Mouse (Mus musculus) gastrocnemius, postnatal 36 days (tissue): Measurements from ENCODE around the gene Lmo2. TPM values are rescaled to one million over a fixed set of nuclear protein-coding genes. Genes with fewer than 3 reads are reported as not detected.

ENCODE experiments used
- DNase-seq, 2 experiments: peaks; one replicate each; pipeline ENCODE4 v3.0.0; 2022
- intact Hi-C: fragments of 180-260 bp; cut with DNase I; formaldehyde crosslinking; loops from one replicate; pipeline ENCODE4 v1.15.1; 2025
- total RNA-seq, 2 experiments: library from RNA; stranded (reverse); gene quantifications; 2 replicates each; pipeline ENCODE4 v1.2.3; 2021

Gene Lmo2
- total RNA-seq, 2 experiments from 2014 or later, result 5.3 to 5.4 TPM

DNA sequence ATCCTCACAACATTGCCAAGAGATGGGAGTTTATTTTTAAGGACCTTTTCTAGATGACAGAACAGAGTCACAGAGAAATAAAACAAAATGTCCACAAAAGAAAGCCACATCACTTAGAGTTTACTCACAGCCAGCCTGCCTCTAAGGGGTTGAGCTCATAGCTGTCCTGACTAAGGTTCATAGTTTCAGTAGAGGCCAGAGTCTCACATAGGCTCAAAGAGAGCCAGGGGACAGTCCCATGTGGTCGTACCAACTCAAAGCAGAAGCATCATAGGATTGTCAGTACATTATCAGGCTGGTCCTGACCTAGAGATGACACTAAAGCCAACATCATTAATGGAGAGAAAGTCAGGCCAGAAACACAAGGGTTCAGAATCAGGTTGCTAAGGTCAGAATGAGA, 19.2 kb upstream of the Lmo2 start:
- no peak for DNase-seq
- intact Hi-C loops, result no loop called here

DNA sequence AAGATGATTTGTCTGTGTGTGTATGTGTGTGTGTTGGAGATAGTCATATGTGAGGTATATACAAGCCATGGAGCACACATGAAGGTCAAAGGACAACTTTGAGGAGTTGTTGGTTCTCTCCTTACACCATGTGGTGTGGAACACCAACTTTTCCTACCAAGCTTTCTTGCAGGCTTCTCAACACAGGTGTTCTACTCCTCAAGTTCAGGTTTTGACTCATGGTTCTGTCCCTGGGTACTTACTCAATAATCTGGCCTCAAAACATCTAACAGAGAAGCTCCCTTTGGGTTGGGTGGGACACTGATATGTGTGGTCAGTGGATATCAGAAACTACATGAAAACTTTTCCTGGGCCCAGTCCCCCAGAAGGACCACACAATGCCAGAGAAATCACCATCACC, 18.8 kb upstream of the Lmo2 start:
- intact Hi-C loops, result no loop called here

DNA sequence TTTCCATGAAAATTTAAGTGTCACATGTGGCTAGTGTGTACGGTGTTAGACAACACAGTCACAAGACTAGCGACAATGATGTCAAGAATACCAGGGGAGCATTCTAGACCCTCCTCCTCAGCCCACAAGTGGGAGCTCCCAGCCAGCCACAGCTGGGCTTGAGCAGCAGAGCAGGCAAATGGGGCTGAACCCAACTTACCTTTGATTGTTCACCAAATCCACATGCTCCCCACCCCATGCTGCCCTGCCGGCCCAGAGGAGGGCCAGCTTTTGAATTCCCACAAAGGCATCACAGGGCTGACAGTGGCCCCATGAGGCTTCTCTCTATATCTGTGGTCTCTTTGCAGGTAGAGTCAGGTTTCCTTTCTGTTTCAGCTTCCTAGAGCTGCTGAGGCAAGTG, 16.7 kb upstream of the Lmo2 start:
- DNase-seq, result no peak
- intact Hi-C loops, result no loop called here

More for the DNA sequence above, 18.8 kb upstream of the Lmo2 start:
- DNase-seq, result no peak

GRCm38 (mm10) chr2:103944859-103945258, 12.9 kb upstream of the Lmo2 start:
- intact Hi-C loops, result no loop called here
- no peak for DNase-seq

- intact Hi-C loops, result no loop called here
- DNase-seq, result no peak
Measured at GRCm38 (mm10) chr2:103945571-103946092, 12.2 kb upstream of the Lmo2 start.

GRCm38 (mm10) chr2:103946892-103947291, 10.9 kb upstream of the Lmo2 start:
- intact Hi-C loops, result no loop called here
- no peak for DNase-seq

GRCm38 (mm10) chr2:103947982-103948655, 9.7 kb upstream of the Lmo2 start:
- intact Hi-C loops, result no loop called here
- no peak for DNase-seq

DNA sequence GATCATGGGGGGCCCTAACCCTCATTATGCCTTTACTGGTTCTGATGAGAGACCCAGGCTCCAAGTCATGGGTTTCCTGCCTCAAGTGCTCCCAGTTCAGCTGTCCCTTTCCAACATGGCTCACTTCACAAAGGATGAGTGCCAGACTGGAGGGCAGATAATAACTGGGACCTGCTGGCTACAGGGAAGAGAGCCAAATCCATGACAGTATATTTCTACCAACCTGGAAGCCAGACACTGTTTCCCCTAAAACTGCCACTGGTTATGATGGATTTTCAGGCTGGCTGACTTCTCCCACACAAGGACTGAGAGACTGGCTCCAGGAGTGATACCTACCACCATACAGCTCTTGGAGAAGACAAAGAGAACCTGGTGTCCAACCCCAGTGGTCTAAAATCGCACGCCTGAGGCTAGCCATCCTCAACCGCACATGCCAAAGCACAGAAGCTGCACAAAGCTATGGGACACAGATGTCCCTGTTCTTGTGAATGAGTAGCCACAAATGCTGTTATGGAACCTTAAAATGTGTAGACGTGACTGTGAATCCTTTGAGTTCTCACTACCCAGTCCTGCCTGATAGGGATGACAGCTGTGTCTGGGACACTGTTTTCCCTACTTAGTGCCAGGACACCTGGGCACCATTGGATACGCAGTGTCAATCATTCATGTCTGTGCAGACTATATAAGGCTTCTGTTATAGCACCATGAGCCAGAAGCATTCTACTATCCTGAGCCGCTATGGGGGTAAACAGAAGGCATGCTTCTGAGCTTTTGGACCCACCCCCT, 4.5 kb upstream of the Lmo2 start:
- intact Hi-C loops, result no loop called here

GRCm38 (mm10) chr2:103955714-103956113, 2.1 kb upstream of the Lmo2 start:
- intact Hi-C loops, result no loop called here
- no peak for DNase-seq

More for the DNA sequence above, 4.5 kb upstream of the Lmo2 start:
- no peak for DNase-seq

GRCm38 (mm10) chr2:103956867-103957266, 919 bp upstream of the Lmo2 start:
- DNase-seq, result no peak
- intact Hi-C loops, result no loop called here

- DNase-seq, result no peak
- intact Hi-C loops, result no loop called here
Measured at GRCm38 (mm10) chr2:103958634-103959033, 848 bp downstream of the Lmo2 start.

DNA sequence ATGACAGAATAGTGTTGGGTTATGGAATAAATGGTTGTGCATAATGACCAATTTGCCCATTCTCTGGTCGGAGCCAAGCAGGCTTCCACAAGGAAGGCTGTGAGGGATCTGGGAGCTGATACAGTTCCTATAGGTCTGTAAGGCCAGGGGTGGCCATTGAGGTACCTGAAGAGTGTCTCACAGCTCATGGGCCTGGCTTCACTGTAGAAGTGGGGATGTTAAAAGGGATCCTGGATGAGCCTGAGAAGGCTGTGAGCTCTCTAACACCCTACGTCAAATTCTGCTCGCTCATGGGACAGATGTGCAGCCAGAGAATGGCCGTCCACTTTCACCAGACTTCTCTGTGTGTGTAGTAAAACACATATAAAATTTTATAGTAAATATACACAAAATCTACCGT, 1.3 kb downstream of the Lmo2 start:
- intact Hi-C loops, result no loop called here

GRCm38 (mm10) chr2:103959574-103959973, 1.8 kb downstream of the Lmo2 start:
- intact Hi-C loops, result no loop called here
- no peak for DNase-seq

More for the DNA sequence above, 1.3 kb downstream of the Lmo2 start:
- no peak for DNase-seq

GRCm38 (mm10) chr2:103962349-103962748, 4.6 kb downstream of the Lmo2 start:
- no peak for DNase-seq
- intact Hi-C loops, result no loop called here

GRCm38 (mm10) chr2:103965391-103965790, 7.6 kb downstream of the Lmo2 start:
- no peak for DNase-seq
- intact Hi-C loops, result no loop called here

- DNase-seq, result no peak
- intact Hi-C loops, result no loop called here
Measured at GRCm38 (mm10) chr2:103968186-103968585, 10.4 kb downstream of the Lmo2 start.

GRCm38 (mm10) chr2:103968919-103969436, 11.2 kb downstream of the Lmo2 start:
- DNase-seq, result no peak
- intact Hi-C loops, result no loop called here

DNA sequence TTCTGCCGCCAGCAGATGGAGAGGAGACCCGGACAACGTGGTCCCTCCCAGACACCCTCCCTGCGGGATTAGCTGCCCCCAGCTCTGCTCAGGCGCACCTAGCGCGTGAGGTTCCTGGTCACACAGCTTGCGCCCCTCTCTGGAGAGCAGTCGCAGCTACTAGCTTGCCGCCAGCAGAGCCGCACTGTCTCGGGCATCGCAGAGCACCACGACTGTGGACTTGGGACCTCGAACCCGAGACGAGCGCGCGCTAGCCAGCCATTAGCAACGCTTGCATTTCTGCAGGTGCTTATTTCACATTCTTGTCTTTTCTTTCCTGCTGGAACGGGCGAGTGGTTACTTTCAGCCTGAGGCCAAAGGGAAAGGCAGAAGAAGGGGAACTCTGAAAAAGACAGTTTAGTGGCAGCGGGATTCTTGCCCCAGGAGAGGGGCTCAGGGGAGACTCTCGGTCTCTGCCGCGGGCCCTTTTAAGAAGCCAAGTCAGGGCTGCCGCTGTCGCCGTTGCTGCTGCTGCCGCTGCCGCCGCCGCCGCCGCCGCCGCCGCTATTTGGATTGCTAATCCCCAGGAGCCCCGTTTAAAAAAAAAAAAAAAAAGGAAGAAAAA, 11.8 kb downstream of the Lmo2 start:
- peak; percentile 26 to 60 for DNase-seq
- intact Hi-C loops, result loop anchor here (10.0 kb wide), 1 partner anchor 405 kb away; the partner anchor contains the start of gene Abtb2

DNA sequence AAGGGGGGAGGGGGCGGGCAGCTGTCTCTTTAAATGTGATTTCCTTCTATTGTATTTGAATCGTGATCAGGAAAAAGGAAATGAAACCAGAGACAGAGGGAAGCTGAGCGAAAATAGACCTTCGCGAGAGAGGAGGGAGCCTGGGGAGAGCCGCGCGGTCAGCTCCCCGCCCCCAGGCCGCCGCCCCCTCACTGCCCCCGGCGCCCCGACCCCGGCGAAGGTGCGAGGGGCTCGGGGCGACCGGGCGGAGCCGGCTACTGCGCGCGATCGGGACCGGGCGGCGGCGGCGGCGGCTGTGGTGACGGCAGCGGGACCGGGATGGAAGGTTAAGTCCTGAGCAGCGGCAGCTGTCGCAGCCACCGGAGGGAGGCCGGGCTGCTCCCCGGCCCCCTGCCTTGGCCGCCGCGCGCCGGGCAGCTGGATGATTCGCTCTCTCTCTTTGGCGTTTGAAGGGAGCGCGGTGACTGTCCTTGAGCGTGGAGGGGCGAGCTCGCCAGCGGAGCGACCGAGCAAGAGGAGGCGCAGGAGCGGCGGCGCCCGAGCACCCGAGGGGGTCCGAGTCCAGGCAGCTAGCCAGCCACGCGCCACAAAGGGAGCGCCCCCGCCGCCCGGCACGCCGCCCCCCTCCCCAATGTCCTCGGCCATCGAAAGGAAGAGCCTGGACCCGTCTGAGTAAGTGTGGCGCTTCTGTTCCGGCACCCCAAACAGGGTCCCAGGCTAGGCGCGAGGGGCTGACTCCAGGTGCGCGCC, 12.4 kb downstream of the Lmo2 start:
- intact Hi-C loops, result loop anchor here (10.0 kb wide), 1 partner anchor 405 kb away; the partner anchor contains the start of gene Abtb2

More for the DNA sequence above, 12.4 kb downstream of the Lmo2 start:
- DNase-seq, result peak; percentile 29 to 56
